Mouse (Mus musculus) limb, embryonic 14.5 days (tissue): ENCODE results near the gene Ugt1a8. TPM values are rescaled to one million over a fixed set of nuclear protein-coding genes. Genes with fewer than 3 reads are reported as not detected.
"Not testable (repeated sequence)": the region's sequence is repeated elsewhere in the genome, so short reads cannot be mapped to it uniquely, and the experiment has no call there.

ENCODE experiments used
- ATAC-seq: fragments of 200-750 bp; cut with Nextera tagmentation; 2 replicates; pipeline ENCODE4 v1.8.0; 2017; ENCODE audit warnings: low read depth, moderate number of reproducible peaks, moderate TSS enrichment; ENCODE audit not compliant: low FRiP score
- DNase-seq: peaks from one replicate; pipeline ENCODE4 v3.0.0-alpha.2; 2015; ENCODE audit warnings: low spot score
- H3K27ac ChIP-seq: fragments of 300-500 bp; sonication (generic); replicated peaks from 2 replicates; pipeline ENCODE4 v1.5.1; 2014; ENCODE audit warnings: low read depth, mild to moderate bottlenecking, low read length, moderate library complexity, mixed read lengths
- H3K27me3 ChIP-seq: fragments of 300-500 bp; sonication (generic); 2 replicates; pipeline ENCODE4 v1.6.1; 2014; ENCODE audit warnings: low read length, mixed read lengths; ENCODE audit not compliant: control insufficient read depth, insufficient read depth
- H3K36me3 ChIP-seq: fragments of 300-500 bp; sonication (generic); 2 replicates; pipeline ENCODE4 v1.6.1; 2014; ENCODE audit warnings: mild to moderate bottlenecking, low read length, moderate library complexity, mixed read lengths; ENCODE audit not compliant: control insufficient read depth, insufficient read depth
- H3K4me1 ChIP-seq: fragments of 300-500 bp; sonication (generic); 2 replicates; pipeline ENCODE4 v1.6.1; 2014; ENCODE audit warnings: antibody characterized with exemption, low read length, mixed read lengths; ENCODE audit not compliant: control insufficient read depth, insufficient read depth
- H3K4me2 ChIP-seq: fragments of 300-500 bp; sonication (generic); replicated peaks from 2 replicates; pipeline ENCODE4 v1.6.1; 2014; ENCODE audit warnings: low read depth, mild to moderate bottlenecking, low read length, moderate library complexity; ENCODE audit not compliant: severe bottlenecking
- H3K4me3 ChIP-seq: fragments of 300-500 bp; sonication (generic); replicated peaks from 2 replicates; pipeline ENCODE4 v1.5.1; 2014; ENCODE audit warnings: low read length
- H3K9ac ChIP-seq: fragments of 300-500 bp; sonication (generic); 2 replicates; pipeline ENCODE4 v1.6.1; 2014; ENCODE audit warnings: mild to moderate bottlenecking, low read depth, low read length, moderate library complexity; ENCODE audit not compliant: severe bottlenecking
- H3K9me3 ChIP-seq: fragments of 300-500 bp; sonication (generic); 2 replicates; pipeline ENCODE4 v1.6.1; 2016; ENCODE audit warnings: low read length; ENCODE audit not compliant: control insufficient read depth
- POLR2A ChIP-seq: fragments of 200-500 bp; IDR thresholded peaks from 2 replicates; pipeline ENCODE4 v1.8.0; 2012; ENCODE audit warnings: inconsistent platforms, mild to moderate bottlenecking, moderate library complexity, borderline replicate concordance; ENCODE audit not compliant: insufficient read depth, insufficient read length; ENCODE audit errors: extremely low read depth
- WGBS: fragments of 180-500 bp; shearing (Covaris S2); extraction: QIAGEN DNeasy Blood & Tissue Kit; methylation state at CpG from one replicate; pipeline ENCODE4 v1.1.7; 2014; 5-methylcytosine and 5-hydroxymethylcytosine counted together
- polyA plus RNA-seq, 2 experiments: library from polyadenylated mRNA; depleted of rRNA in 1 of 2; stranded (reverse) in 1 of 2; unstranded in 1 of 2; fragments of >200 nt; fragmentation: Nextera tagmentation in 1 of 2; extraction: Ambion mirVana in 1 of 2; gene quantifications; 2 replicates each; pipeline versions ENCODE4 v1.2.1 to v1.2.3; 2012 to 2014

Gene Ugt1a8
- not detected in 2 replicates for polyA plus RNA-seq (2012; rRNA removed)
- not detected in 2 replicates for polyA plus RNA-seq (2014; fragmentation: Nextera tagmentation; extraction: Ambion mirVana)

DNA sequence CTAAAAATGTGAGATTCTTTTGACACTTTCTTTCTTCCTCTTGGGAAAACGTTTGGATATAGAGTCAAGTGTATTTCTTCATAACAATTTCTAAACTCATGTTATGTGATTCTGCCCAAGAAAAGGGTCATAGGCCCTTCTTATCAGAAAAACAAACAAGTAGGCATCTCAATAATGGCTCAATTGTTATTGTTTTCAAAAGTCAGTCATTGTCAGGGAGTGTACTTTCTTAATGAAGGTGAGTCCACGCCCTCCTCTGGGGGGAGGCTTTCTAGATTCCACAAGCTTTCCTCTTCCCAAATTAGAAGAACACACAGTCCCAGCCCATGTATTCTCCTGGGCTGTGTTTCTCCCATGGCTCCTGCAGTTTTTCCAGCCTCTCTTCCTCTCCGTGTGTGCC, at the start of gene Ugt1a8:
Gene Ugt1a8, plus strand, starts transcription at position 301 of the 400 bp plus-strand sequence.
- WGBS: 76% methylated on average over 3 of the region's 3 CpGs
- H3K4me3 ChIP-seq: no peak within 1 kb of the TSS

DNA sequence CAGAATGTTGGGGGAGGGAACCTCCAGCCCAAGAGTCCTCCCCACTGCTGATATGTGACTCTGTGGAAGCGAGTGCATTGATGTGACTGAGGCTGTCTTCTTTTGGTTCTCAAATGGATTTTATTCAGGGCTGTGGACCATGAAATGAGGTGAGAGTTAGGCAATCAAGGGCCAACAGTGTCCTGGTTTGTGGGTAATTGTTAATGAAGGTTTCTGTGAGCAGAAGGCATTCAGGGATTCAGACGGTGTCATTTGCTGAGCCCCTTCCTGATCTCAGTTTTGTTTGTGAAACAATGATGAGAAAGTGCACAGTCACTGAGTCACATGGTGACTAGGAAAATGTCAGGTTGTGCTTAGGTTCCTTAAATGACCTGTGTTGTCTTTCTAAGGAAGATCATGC, 44.6 kb upstream of the Ugt1a8 start:
- not testable (repeated sequence) for H3K4me1 ChIP-seq, ATAC-seq, H3K36me3 ChIP-seq, H3K9ac ChIP-seq, H3K4me3 ChIP-seq, H3K4me2 ChIP-seq, H3K27me3 ChIP-seq, H3K9me3 ChIP-seq, DNase-seq, H3K27ac ChIP-seq
- WGBS: 50% methylated on average over 1 of the region's 2 CpGs

More for the DNA sequence above, at the start of gene Ugt1a8:
- Histone ChIP-seq H3K9ac (no peak within 1 kb of the TSS), H3K36me3 (no peaks in the 10 kb centered on the region), H3K4me2 (no peak within 1 kb of the TSS), H3K9me3 (no peaks in the 10 kb centered on the region), H3K27me3 (no peaks in the 10 kb centered on the region), H3K4me1 (no peaks in the 10 kb centered on the region), H3K27ac (no peak within 1 kb of the TSS)
- TF ChIP-seq POLR2A: no peak
- ATAC-seq (no peak), DNase-seq (no peak)

DNA sequence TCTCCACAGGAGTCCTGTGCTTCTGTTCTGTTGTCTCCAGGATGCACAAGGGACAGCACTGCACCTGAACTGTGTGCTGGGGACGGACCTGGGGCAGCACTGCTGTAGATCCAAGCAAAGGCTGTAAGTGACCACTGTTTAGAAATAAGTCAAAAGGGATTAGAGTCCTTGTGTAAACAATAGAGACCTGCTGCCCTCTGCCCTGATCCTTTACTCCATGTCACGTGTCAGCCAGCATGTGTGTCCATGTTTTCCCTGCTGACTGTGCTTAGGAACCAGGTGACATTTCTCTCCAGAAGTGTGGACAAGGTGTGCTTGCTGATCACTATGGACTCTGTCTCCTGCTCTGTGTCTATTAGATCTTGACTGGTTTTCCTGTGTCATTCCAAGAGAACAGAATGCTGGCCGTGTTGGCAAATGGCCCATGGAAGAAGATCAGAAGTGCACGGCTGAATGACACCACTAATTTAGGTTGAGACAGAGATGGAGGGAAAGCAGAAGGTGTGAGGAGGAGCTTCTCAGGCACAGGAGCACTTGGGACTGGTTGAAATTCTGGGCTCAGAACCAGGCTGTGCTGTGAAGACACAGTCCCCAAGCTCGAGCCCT, 42.7 kb upstream of the Ugt1a8 start:
- ATAC-seq, H3K4me3 ChIP-seq, H3K27me3 ChIP-seq, H3K9ac ChIP-seq, H3K27ac ChIP-seq, H3K4me2 ChIP-seq, H3K36me3 ChIP-seq, H3K9me3 ChIP-seq, DNase-seq, H3K4me1 ChIP-seq: not testable (repeated sequence)
- 75% methylated on average over 3 of the region's 5 CpGs for WGBS

DNA sequence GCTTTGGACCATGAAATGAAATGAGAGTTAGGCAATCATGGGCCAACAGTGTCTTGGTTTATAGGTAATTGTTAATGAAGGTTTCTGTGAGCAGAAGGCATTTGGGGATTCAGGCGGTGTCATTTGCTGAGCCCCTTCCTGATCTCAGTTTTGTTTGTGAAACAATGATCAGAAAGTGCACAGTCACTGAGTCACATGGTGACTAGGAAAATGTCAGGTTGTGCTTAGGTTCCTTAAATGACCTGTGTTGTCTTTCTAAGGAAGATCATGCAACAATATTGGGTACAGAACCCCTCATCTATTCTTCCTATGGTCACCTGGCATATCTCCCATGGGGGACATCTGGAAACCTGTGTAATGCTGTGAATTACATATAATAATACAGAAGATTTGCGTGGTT, 40.2 kb upstream of the Ugt1a8 start:
- H3K27me3 ChIP-seq, H3K9ac ChIP-seq, DNase-seq, H3K9me3 ChIP-seq, H3K36me3 ChIP-seq, H3K27ac ChIP-seq, H3K4me3 ChIP-seq, H3K4me2 ChIP-seq, ATAC-seq, H3K4me1 ChIP-seq: not testable (repeated sequence)
- 86% methylated on average over 2 of the region's 2 CpGs for WGBS

DNA sequence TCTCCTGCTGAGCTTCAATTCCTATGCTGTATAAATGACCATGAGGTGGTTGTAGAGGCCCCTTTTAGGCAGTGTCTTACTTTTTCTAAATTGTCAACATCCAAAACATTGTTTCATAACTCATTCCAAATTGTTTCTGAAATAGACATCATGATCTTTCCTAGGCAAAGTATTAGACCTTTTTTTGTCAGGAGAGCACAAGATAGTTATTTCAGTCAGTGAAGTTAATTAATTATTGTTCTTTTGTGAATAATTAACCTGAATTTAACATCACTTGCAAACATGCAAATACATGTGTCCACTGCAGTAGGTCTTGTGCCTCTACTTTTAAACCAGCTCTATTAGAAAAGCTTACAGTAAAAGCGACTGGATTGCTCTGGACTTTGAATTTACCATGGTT, 32.5 kb upstream of the Ugt1a8 start, which contains the start of gene Ugt1a10:
Gene Ugt1a10, plus strand, starts transcription at position 301 of the 400 bp plus-strand sequence.
- no peak within 1 kb of the TSS for H3K4me2 ChIP-seq
- TF ChIP-seq POLR2A: no peak
- no peak for DNase-seq
- H3K36me3 ChIP-seq: no peaks in the 10 kb centered on the region
- no peak within 1 kb of the TSS for H3K27ac ChIP-seq
- no peak within 1 kb of the TSS for H3K4me3 ChIP-seq
- ATAC-seq: no peak
- no peaks in the 10 kb centered on the region for H3K4me1 ChIP-seq
- no peak within 1 kb of the TSS for H3K9ac ChIP-seq
- 86% methylated on average over 1 of the region's 1 CpGs for WGBS
- no peaks in the 10 kb centered on the region for H3K27me3 ChIP-seq
- no peaks in the 10 kb centered on the region for H3K9me3 ChIP-seq

DNA sequence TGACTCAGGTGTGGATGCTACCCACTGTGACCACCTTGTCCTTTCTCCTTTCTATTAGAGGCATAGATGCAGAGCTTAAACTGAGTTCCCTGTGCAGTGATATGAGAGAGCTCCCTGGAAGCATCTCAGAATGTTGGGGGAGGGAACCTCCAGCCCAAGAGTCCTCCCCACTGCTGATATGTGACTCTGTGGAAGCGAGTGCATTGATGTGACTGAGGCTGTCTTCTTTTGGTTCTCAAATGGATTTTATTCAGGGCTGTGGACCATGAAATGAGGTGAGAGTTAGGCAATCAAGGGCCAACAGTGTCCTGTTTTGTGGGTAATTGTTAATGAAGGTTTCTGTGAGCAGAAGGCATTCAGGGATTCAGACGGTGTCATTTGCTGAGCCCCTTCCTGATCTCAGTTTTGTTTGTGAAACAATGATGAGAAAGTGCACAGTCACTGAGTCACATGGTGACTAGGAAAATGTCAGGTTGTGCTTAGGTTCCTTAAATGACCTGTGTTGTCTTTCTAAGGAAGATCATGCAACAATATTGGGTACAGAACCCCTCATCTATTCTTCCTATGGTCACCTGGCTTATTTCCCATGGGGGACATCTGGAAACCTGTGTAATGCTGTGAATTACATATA, 21.0 kb upstream of the Ugt1a8 start:
- DNase-seq, H3K4me2 ChIP-seq, H3K4me3 ChIP-seq, H3K27me3 ChIP-seq, H3K9me3 ChIP-seq, H3K36me3 ChIP-seq, ATAC-seq, H3K4me1 ChIP-seq, H3K27ac ChIP-seq, H3K9ac ChIP-seq: not testable (repeated sequence)
- 75% methylated on average over 1 of the region's 2 CpGs for WGBS
